Mouse (Mus musculus) stomach, postnatal 0 days (tissue): Measurements from ENCODE around the gene Olfml3. TPM values are rescaled to one million over a fixed set of nuclear protein-coding genes. Genes with fewer than 3 reads are reported as not detected.

Experiments
- ATAC-seq: fragments of 200-750 bp; cut with Nextera tagmentation; 2 replicates; pipeline ENCODE4 v1.8.0; 2017; ENCODE audit not compliant: low FRiP score, low TSS enrichment
- DNase-seq: peaks from one replicate; pipeline ENCODE4 v3.0.0-alpha.2; 2016; ENCODE audit warnings: low spot score
- H3K27ac ChIP-seq: fragments of 300-500 bp; sonication (generic); replicated peaks from 2 replicates; pipeline ENCODE4 v1.5.1; 2014; ENCODE audit warnings: mild to moderate bottlenecking, control low read depth
- H3K27me3 ChIP-seq: fragments of 300-500 bp; sonication (generic); 2 replicates; pipeline ENCODE4 v1.6.1; 2014; ENCODE audit warnings: low read length; ENCODE audit not compliant: control insufficient read depth, insufficient read depth
- H3K36me3 ChIP-seq: fragments of 300-500 bp; sonication (generic); 2 replicates; pipeline ENCODE4 v1.6.1; 2014; ENCODE audit warnings: low read length, mixed read lengths; ENCODE audit not compliant: control insufficient read depth, insufficient read depth
- H3K4me1 ChIP-seq: fragments of 300-500 bp; sonication (generic); replicated peaks from 2 replicates; pipeline ENCODE4 v1.6.1; 2014; ENCODE audit warnings: antibody characterized with exemption; ENCODE audit not compliant: control insufficient read depth, insufficient read depth
- H3K4me2 ChIP-seq: fragments of 300-500 bp; sonication (generic); replicated peaks from 2 replicates; pipeline ENCODE4 v1.6.1; 2014; ENCODE audit warnings: low read depth, mild to moderate bottlenecking, control low read depth, moderate library complexity
- H3K4me3 ChIP-seq: fragments of 300-500 bp; sonication (generic); 2 replicates; pipeline ENCODE4 v1.5.1; 2014; ENCODE audit warnings: low read depth, low read length, control low read depth
- H3K9ac ChIP-seq: fragments of 300-500 bp; sonication (generic); 2 replicates; pipeline ENCODE4 v1.6.1; 2014; ENCODE audit warnings: mild to moderate bottlenecking, low read length, control low read depth, mixed read lengths
- H3K9me3 ChIP-seq: fragments of 300-500 bp; sonication (generic); 2 replicates; pipeline ENCODE4 v1.6.1; 2016; ENCODE audit warnings: low read length; ENCODE audit not compliant: control insufficient read depth
- CTCF ChIP-seq: IDR thresholded peaks from 2 replicates; pipeline ENCODE4 v1.5.1; 2016; ENCODE audit warnings: antibody characterized with exemption, low read depth, mild to moderate bottlenecking, moderate library complexity
- EP300 ChIP-seq: optimal IDR thresholded peaks from 2 replicates; pipeline ENCODE3; 2016; ENCODE audit warnings: antibody characterized with exemption
- WGBS: fragments of 180-500 bp; shearing (Covaris S2); extraction: QIAGEN DNeasy Blood & Tissue Kit; methylation state at CpG from one replicate; pipeline ENCODE4 v1.1.7; 2014; 5-methylcytosine and 5-hydroxymethylcytosine counted together
- polyA plus RNA-seq: library from polyadenylated mRNA; unstranded; fragments of >200 nt; fragmentation: Nextera tagmentation; extraction: Ambion mirVana; gene quantifications from 2 replicates; pipeline ENCODE4 v1.2.1, GENCODE M21; 2015

The Olfml3 gene
- polyA plus RNA-seq, 1 experiment from 2014 or later, result 18.0 TPM

DNA sequence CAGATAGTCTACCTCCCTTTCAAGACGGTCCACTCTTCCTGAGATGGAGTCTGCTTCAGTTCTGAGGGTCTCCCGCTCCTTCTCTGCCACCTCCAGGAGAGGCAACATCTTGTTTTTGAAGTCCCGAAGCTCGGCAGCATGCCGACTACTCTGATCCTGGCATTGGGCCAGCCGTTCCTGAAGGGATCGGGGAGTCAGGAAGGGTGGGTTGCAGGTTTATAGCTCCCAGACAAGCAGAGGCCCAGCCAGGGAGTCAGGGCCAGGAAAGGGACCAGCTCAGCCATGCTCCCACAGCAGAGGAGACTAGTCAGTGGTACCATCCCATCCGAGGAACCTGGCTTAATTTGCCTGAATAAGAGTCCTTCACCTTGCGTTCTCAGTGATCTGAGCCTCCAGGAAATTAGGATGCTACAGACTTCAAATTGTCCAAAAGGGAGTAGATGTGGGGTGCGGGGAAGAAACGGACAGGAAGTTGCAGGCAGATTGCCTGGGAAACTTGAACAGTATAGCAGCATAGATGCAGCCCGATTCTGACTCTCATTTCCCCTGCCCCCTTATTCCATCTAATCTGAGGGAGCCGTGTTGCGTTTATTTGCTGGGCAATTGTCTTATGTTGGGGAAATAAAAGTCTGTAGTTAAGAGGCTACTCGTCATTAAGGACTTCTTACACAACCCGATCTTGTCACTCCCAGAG, 593 bp downstream of the Olfml3 start:
- Histone ChIP-seq H3K9ac (peak overlapping the region; percentile 56), H3K4me2 (peak overlapping the region; percentile 48), H3K27ac (peak overlapping the region; percentile 89), H3K9me3 (no peaks in the 10 kb centered on the region), H3K27me3 (no peaks in the 10 kb centered on the region), H3K36me3 (peaks cover 2% of the 10 kb centered on the region; the same call in 1 of the 2 replicates), H3K4me1 (peaks cover 7% of the 10 kb centered on the region; the same call in 1 of the 2 replicates), H3K4me3 (peak overlapping the region; percentile 31)
- ATAC-seq (no peak; the same call in 1 of the 2 replicates), DNase-seq (no peak)
- TF ChIP-seq CTCF, result no peak
- no peak for TF ChIP-seq EP300
- 32% methylated on average over 16 of the region's 16 CpGs for WGBS

DNA sequence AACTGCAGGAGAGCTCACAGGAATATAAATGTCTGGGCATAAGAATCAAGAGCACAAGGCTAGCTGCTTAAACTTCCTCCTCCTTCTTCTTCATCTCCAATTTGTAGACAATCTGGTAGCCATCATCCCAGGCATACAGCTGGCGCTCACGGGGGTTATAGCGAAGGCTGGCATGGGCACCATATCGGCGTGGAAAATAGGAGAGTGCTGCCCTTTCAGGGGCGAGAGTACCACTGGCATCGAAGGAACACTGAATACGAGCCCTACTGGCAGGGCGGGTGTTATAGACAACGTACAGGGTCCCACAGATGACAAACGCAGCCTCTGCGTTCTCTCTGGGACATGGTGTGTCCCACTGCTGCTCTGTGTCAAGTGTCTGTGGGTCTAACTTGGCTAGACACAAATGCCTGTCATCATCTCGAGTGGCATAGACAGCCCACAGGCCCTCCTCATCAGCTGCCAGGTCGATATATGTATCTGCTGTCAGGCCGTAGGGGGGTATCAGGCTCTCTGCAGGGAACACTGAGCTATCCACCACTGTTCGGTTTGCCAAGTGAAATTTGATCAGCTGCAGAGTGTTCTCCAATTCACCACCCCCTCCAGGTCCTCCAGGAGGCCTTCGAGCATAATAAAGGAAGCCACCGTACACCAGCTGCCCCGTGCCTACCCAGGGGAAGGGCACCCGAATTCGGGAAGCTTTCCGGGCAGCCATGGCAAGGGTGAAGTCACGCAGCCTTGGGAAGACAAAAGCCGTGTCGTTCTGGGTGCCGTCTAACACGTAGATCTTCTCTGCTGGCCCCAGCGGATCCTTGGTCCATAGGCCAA, 1.8 kb downstream of the Olfml3 start:
- peak overlapping the region; percentile 49; the same call in 1 of the 2 replicates for H3K27ac ChIP-seq
- ATAC-seq, result no peak
- H3K9me3 ChIP-seq, result no peaks in the 10 kb centered on the region
- H3K4me2 ChIP-seq, result peak overlapping the region; percentile 48
- H3K4me3 ChIP-seq, result no peak overlapping the region
- no peaks in the 10 kb centered on the region for H3K27me3 ChIP-seq
- no peak for DNase-seq
- 68% methylated on average over 28 of the region's 28 CpGs for WGBS
- peaks cover 7% of the 10 kb centered on the region; the same call in 1 of the 2 replicates for H3K4me1 ChIP-seq
- H3K36me3 ChIP-seq, result no peaks in the 10 kb centered on the region
- no peak for TF ChIP-seq EP300
- TF ChIP-seq CTCF, result no peak
- H3K9ac ChIP-seq, result 0 out of 2 replicates have a peak overlapping the region, but pooled peaks have one; percentile 14

- H3K4me2 ChIP-seq, result peak overlapping the region; percentile 32
- peaks cover 7% of the 10 kb centered on the region; the same call in 1 of the 2 replicates for H3K4me1 ChIP-seq
- TF ChIP-seq EP300, result no peak
- TF ChIP-seq CTCF, result no peak
- peak overlapping the region; percentile 73 for H3K27ac ChIP-seq
- no peaks in the 10 kb centered on the region for H3K9me3 ChIP-seq
- 9% methylated on average over 11 of the region's 11 CpGs for WGBS
- peak overlapping the region; percentile 35; the same call in 1 of the 2 replicates for H3K9ac ChIP-seq
- DNase-seq (peak; percentile 28), ATAC-seq (peak; percentile 25; the same call in 1 of the 2 replicates)
- no peaks in the 10 kb centered on the region for H3K36me3 ChIP-seq
- no peaks in the 10 kb centered on the region for H3K27me3 ChIP-seq
- 0 out of 2 replicates have a peak overlapping the region, but pooled peaks have one; percentile 6 for H3K4me3 ChIP-seq
Measured at GRCm38 (mm10) chr3:103734696-103735519, 2.9 kb downstream of the Olfml3 start.

DNA sequence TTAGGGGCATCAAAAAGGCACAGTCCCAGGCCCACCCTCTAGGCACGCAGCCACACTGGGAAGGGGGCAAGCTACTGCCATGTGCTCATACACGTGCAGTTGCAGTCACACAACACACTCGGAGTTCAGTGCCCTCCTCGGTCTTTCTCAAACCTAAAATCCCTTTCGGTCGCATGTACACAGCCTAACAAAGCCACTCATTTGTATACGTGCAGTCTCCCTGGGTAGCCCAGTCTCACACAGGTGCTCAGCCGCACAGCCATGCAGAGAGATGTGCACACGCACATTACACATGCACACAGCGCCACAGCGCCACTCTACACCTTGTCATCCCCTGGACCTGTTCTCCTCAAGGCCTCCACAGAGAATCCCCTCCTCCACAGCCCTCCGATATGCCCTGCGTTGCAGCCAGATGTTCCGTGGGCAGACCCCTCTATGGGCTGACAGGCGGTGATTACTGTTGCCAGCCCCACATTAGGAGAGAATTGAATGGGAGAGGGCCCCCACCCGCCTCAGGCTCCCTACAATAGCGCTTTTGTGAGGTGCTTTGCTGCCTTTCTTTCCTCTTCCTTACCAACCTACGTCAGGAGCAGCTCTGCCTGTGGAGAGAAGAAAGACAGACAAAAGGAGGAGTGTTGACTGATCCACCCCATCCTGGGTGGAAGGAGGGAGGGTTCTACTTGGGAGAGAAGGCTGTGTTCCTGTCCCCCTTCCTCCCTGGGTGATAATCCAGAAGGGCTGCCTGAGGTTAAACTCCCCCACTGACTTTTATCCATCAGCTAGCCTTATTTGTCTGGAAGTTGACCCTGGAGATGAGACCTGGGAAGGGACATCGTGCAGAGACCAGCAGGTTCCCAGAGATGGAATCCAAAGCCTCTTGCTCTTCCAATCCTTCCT, 3.8 kb downstream of the Olfml3 start:
- ATAC-seq (no peak), DNase-seq (peak; percentile 27)
- 46% methylated on average over 19 of the region's 19 CpGs for WGBS
- Histone ChIP-seq H3K4me3 (no peak overlapping the region), H3K9ac (peak overlapping the region; percentile 35; the same call in 1 of the 2 replicates), H3K4me2 (peak overlapping the region; percentile 32; the same call in 1 of the 2 replicates), H3K27me3 (no peaks in the 10 kb centered on the region), H3K27ac (peak overlapping the region; percentile 73), H3K4me1 (peaks cover 7% of the 10 kb centered on the region; the same call in 1 of the 2 replicates), H3K9me3 (no peaks in the 10 kb centered on the region), H3K36me3 (no peaks in the 10 kb centered on the region)
- TF ChIP-seq EP300 (no peak), CTCF (no peak; the same call in 1 of the 2 replicates)
